ENCODE assay signal across 13 mouse cellular contexts in genomic region chr8:122135494-122135893, GRCm38 (mm10).
DNase-seq lines count a peak whose midpoint lies in the region; ATAC-seq and TF ChIP-seq lines count a peak whose summit lies in the region.
"Had no signal": no experiment of that assay in that cellular context is flagged by ENCODE, and none has a peak within 500 bp of the region (broad histone marks: within the 10 kb centered on the region; RNA-seq: fewer than 3 reads in every experiment).

No protein-coding gene starts in this region.

- H3K27ac ChIP-seq in liver, embryonic 14.5 days, result no peak overlapping the region
- no peak overlapping the region for H3K27ac ChIP-seq in liver, embryonic 11.5 days (ENCODE audit: low read depth, low read length)
- no peak overlapping the region for H3K27ac ChIP-seq in bone marrow, adult 2 months (ENCODE audit: control insufficient read depth, insufficient read depth, low read depth, low read length, poor library complexity)
- no peak overlapping the region for H3K27ac ChIP-seq in stomach, postnatal 0 days (replicated peaks)
- H3K27ac ChIP-seq: neural tube, embryonic 12.5 days had no signal

- no peak overlapping the region for H3K4me2 ChIP-seq in liver, embryonic 14.5 days (ENCODE audit: low read depth)
- no peak overlapping the region for H3K4me2 ChIP-seq in liver, embryonic 11.5 days
- H3K4me2 ChIP-seq in stomach, postnatal 0 days (replicated peaks; ENCODE audit: low read depth), result no peak overlapping the region
- H3K4me2 ChIP-seq: midbrain, embryonic 11.5 days; neural tube, embryonic 12.5 days had no signal

- no peaks in the 10 kb centered on the region for H3K36me3 ChIP-seq in liver, embryonic 14.5 days (replicated peaks; ENCODE audit: control insufficient read depth, insufficient read depth, low read depth)
- H3K36me3 ChIP-seq in liver, embryonic 11.5 days (ENCODE audit: control insufficient read depth, insufficient read depth, low read length), result no peaks in the 10 kb centered on the region
- no peaks in the 10 kb centered on the region for H3K36me3 ChIP-seq in stomach, postnatal 0 days (ENCODE audit: control insufficient read depth, insufficient read depth, low read length)
- H3K36me3 ChIP-seq: neural tube, embryonic 12.5 days had no signal

- H3K27me3 ChIP-seq in liver, embryonic 14.5 days (ENCODE audit: control insufficient read depth, insufficient read depth, low read length), result no peaks in the 10 kb centered on the region
- no peaks in the 10 kb centered on the region for H3K27me3 ChIP-seq in liver, embryonic 11.5 days (replicated peaks; ENCODE audit: control insufficient read depth, insufficient read depth, low read length)
- H3K27me3 ChIP-seq in stomach, postnatal 0 days (ENCODE audit: control insufficient read depth, insufficient read depth, low read length), result no peaks in the 10 kb centered on the region
- H3K27me3 ChIP-seq: neural tube, embryonic 12.5 days had no signal

- ATAC-seq in liver, embryonic 14.5 days (ENCODE audit: insufficient read depth), result no peak
- ATAC-seq in liver, embryonic 11.5 days (replicated peaks; ENCODE audit: low FRiP score), result no peak
- ATAC-seq in stomach, postnatal 0 days (ENCODE audit: low FRiP score, low TSS enrichment), result no peak

- TF ChIP-seq CTCF in liver, embryonic 14.5 days (IDR thresholded peaks at IDR 0.05; ENCODE audit: low read depth), result peak; percentile 38
- TF ChIP-seq CTCF in bone marrow, adult 2 months (IDR thresholded peaks at IDR 0.05; ENCODE audit: control insufficient read depth, insufficient read depth, low read length), result 0 out of 2 replicates have a peak, but pooled peaks have one; percentile 19
- peak; percentile 40; the same call in 1 of the 2 replicates for TF ChIP-seq CTCF in stomach, postnatal 0 days (IDR thresholded peaks at IDR 0.05; ENCODE audit: low read depth)

- WGBS in liver, embryonic 14.5 days (ENCODE audit: insufficient replicate concordance), result 26% methylated on average over 5 of the region's 5 CpGs
- WGBS in liver, embryonic 11.5 days, result 53% methylated on average over 5 of the region's 5 CpGs
- WGBS in bone marrow, adult 2 months, result 9% methylated on average over 5 of the region's 5 CpGs
- WGBS in stomach, postnatal 0 days, result 84% methylated on average over 5 of the region's 5 CpGs

- no peak for TF ChIP-seq POLR2A in bone marrow, adult 2 months (IDR thresholded peaks at IDR 0.05; ENCODE audit: borderline replicate concordance, control insufficient read depth, low read depth, low read length)

- peak; percentile 14 to 17 for DNase-seq in frontal cortex, postnatal 36 days (ENCODE audit: low spot score in 2 of 2)
- no peak for DNase-seq in frontal cortex, postnatal 10 days (ENCODE audit: low spot score in 2 of 2)
- no peak for DNase-seq in liver, embryonic 14.5 days (ENCODE audit: low read depth in 3 of 3, low spot score in 3 of 3)
- no peak for DNase-seq in liver, embryonic 11.5 days (ENCODE audit: low spot score)
- DNase-seq in stomach, postnatal 0 days (ENCODE audit: low spot score), result no peak
- no peak for DNase-seq in adrenal gland, adult 2 months
- no peak for DNase-seq in Muller cell, postnatal 12 days (ENCODE audit: inconsistent ontology term)
- DNase-seq: gastrocnemius, postnatal 10 days; kidney, postnatal 14 days; right cerebral cortex, postnatal 14 days had no signal

- H3K9ac ChIP-seq in liver, embryonic 14.5 days (replicated peaks), result no peak overlapping the region
- H3K9ac ChIP-seq in liver, embryonic 11.5 days (ENCODE audit: low read depth, low read length), result no peak overlapping the region
- H3K9ac ChIP-seq in stomach, postnatal 0 days (ENCODE audit: low read length), result no peak overlapping the region
- H3K9ac ChIP-seq: neural tube, embryonic 12.5 days had no signal

- H3K9me3 ChIP-seq in liver, embryonic 14.5 days (ENCODE audit: control insufficient read depth, low read length), result no peaks in the 10 kb centered on the region
- H3K9me3 ChIP-seq in liver, embryonic 11.5 days (ENCODE audit: control insufficient read depth, low read length), result no peaks in the 10 kb centered on the region
- no peaks in the 10 kb centered on the region for H3K9me3 ChIP-seq in stomach, postnatal 0 days (ENCODE audit: control insufficient read depth, low read length)
- H3K9me3 ChIP-seq: neural tube, embryonic 12.5 days had no signal

- TF ChIP-seq EP300 in liver, embryonic 14.5 days (IDR thresholded peaks at IDR 0.05; ENCODE audit: low read depth), result no peak
- no peak for TF ChIP-seq EP300 in stomach, postnatal 0 days (optimal IDR thresholded peaks at IDR 0.05)

- no peak overlapping the region for H3K4me3 ChIP-seq in liver, embryonic 14.5 days (ENCODE audit: insufficient read depth in 1 of 2, low read depth in 2 of 2, low read length in 2 of 2)
- no peak overlapping the region for H3K4me3 ChIP-seq in liver, embryonic 11.5 days (ENCODE audit: low read depth, low read length)
- no peak overlapping the region for H3K4me3 ChIP-seq in bone marrow, adult 2 months (replicated peaks; ENCODE audit: control insufficient read depth, low read depth, low read length)
- no peak overlapping the region for H3K4me3 ChIP-seq in stomach, postnatal 0 days (ENCODE audit: low read depth, low read length)
- H3K4me3 ChIP-seq: neural tube, embryonic 12.5 days had no signal

- no peaks in the 10 kb centered on the region for H3K4me1 ChIP-seq in liver, embryonic 14.5 days (replicated peaks; ENCODE audit: control insufficient read depth in 2 of 2, insufficient read depth in 2 of 2, low read length in 1 of 2)
- no peaks in the 10 kb centered on the region for H3K4me1 ChIP-seq in liver, embryonic 11.5 days (replicated peaks; ENCODE audit: control insufficient read depth, insufficient read depth, low read length)
- no peaks in the 10 kb centered on the region for H3K4me1 ChIP-seq in bone marrow, adult 2 months (ENCODE audit: control insufficient read depth, insufficient read depth, low read length)
- no peaks in the 10 kb centered on the region for H3K4me1 ChIP-seq in stomach, postnatal 0 days (replicated peaks; ENCODE audit: control insufficient read depth, insufficient read depth)

Comparison
In these comparisons a context has a peak if more than half of its experiments do, and no peak if none do; other contexts are left out.
1. DNase-seq: peak in frontal cortex, postnatal 36 days (2 of 2); none in frontal cortex, postnatal 10 days (0 of 2), liver, embryonic 14.5 days (0 of 3), liver, embryonic 11.5 days (single experiment), stomach, postnatal 0 days (single experiment), adrenal gland, adult 2 months (single experiment) and Muller cell, postnatal 12 days (single experiment).
2. Peak in every context shown above with its lines, with median percentiles within 50 percentile points of each other: CTCF ChIP-seq.